Mouse (Mus musculus) lung, postnatal 10 days (tissue): ENCODE measurements around the gene Tppp2.

Source experiments
- DNase-seq: peaks from one replicate; pipeline ENCODE4 v3.0.0; 2021

Gene Tppp2

GRCm38 (mm10) chr14:51960316-51960715 is 42.1 kb downstream of the Tppp2 start:
- DNase-seq: no peak

DNA sequence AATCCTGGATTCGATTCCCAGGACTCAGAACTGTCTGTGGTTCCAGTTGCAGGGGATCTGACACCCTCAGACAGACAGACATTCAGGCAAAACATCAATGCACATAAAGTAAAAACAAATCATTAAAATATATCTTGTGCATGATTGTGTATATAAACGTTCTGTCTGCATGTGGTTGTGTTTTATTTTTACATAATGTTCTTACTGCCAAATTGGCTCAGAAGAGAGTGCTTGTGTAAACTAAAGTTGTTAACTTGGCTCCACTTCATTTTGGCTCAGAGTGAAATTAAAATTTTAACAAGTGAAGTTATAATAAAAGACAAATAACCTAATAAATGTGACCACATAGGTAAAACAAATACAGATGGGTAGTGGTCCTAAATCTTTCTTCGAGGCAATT is 49.2 kb downstream of the Tppp2 start:
- DNase-seq: no peak
